Mouse (Mus musculus) brain, embryonic 18.5 days (tissue): ENCODE measurements around the gene Insr.

Experiments used
- DNase-seq: peaks from one replicate; pipeline ENCODE4 v3.0.0-alpha.2; 2012; ENCODE audit warnings: low read depth, low spot score

The Insr gene

GRCm38 (mm10) chr8:3275189-3275588 lies 4.2 kb downstream of the Insr start:
- no peak for DNase-seq

GRCm38 (mm10) chr8:3273799-3274198 lies 5.6 kb downstream of the Insr start:
- DNase-seq, result no peak

GRCm38 (mm10) chr8:3267449-3267761 lies 12.0 kb downstream of the Insr start:
- no peak for DNase-seq

DNA sequence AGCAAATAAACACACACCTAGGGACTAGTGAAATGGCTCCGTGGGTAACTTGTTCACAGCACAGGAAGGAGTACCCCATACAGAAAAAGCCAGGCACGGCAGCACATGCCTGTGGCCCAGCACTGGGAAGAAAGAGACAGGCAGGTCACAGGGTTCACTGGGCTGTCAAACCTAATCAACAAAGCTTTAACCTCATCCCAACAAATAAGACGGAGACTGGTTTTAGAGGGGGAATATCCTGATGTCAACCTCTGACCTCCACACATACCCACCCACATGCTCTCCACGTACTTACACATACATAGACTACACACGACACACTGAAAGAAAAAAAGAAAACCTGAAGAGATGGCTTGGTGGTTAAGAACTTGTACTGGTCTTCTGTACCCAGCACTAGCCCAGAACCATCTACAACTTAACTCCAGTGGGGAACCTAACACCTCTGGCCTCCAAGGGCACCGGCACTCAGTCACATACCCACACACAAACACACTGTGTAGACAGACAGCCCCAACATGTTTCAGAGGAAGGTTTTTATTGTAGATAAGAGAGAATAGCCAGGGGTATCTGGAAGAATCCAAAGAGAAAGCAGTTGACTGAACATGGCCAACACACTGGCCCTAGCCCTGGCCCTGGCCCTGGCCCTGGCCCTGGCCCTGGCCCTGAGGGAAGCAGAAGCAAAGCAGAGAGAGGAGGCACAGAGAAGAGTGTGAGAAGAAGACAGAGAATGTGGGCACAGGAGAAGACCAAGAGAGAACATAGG lies 12.6 kb downstream of the Insr start:
- no peak for DNase-seq

DNA sequence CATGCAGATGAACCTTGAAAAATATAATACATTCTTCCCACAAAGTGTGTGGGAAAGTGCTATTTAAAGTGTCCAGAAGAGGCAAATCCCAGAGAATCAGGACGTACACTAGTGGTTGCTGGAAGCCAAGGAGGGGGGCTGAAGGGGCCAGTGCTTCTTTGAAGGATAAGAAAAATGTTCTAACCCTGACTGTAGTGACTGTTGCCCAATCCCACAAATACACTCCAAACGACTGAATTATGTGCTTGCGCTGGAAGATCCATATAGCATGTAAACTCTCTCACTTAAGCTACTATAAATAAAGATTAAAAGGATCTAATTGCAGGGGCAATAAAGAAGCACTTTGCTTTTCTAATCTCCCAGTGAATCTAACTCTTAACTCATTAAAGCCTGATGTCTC lies 14.2 kb downstream of the Insr start:
- DNase-seq, result no peak

GRCm38 (mm10) chr8:3262779-3263178 lies 16.6 kb downstream of the Insr start:
- no peak for DNase-seq

DNA sequence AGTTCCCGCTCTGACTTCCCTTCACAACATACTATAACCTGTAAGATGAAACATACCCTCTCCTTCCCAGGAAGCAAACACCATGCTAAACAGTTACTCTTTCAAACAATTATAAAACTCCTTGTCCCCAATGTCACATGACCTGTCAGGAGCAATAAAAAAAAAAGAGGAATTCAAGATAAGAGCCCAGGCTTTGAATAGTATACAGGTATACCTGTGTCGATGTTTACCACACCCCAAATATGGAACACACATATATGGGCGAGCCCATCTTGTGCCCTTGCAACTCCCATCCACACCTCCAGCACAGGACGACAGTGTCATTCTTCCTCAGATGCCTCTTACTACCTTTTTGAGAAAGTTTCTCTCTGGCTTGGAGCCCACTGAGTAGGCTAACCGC lies 18.3 kb downstream of the Insr start:
- no peak for DNase-seq

GRCm38 (mm10) chr8:3260127-3260811 lies 19.1 kb downstream of the Insr start:
- no peak for DNase-seq

- DNase-seq, result no peak
These were observed 23.1 kb downstream of the Insr start for GRCm38 (mm10) chr8:3256147-3256940.

GRCm38 (mm10) chr8:3255321-3255720 lies 24.1 kb downstream of the Insr start:
- DNase-seq, result no peak

- no peak for DNase-seq
These were observed 26.2 kb downstream of the Insr start for GRCm38 (mm10) chr8:3253179-3253578.

DNA sequence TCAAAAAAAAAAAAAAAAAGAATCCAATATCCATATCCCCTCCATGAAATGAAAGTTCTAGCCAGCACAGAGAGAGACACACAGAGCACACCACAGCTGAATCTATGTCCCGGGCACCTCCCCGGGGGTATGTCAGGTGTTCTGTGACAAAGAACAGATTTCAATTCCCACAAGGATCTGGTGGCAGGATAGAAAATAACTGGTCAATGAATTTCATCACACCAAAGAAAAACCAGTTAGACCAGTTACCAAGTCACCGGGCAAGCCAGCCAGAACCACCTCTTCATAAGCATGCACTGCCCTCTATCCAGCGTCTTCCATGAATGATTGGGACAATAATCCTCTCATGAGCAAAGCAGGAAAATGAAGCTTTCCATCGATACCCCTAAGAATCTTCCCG lies 26.8 kb downstream of the Insr start:
- DNase-seq, result no peak

DNA sequence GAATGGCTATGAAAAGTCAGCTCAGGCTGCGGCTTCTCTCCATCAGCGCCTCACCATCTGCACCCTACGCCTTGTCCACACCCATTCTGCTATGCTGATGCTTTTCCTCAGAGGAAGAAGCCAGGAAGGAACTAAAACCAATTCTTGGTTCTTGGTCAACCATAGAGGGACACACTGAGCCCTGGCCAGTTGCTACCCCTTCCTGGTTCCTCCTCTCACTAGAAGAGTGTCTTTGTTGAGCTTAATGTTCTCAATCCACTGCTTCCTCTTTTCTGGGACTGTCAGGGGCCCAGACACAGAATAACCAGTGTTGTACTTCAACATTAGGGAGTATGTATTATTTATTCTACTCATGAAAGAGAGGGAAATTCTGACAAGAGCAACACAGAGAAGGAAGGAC lies 28.3 kb downstream of the Insr start:
- no peak for DNase-seq

DNA sequence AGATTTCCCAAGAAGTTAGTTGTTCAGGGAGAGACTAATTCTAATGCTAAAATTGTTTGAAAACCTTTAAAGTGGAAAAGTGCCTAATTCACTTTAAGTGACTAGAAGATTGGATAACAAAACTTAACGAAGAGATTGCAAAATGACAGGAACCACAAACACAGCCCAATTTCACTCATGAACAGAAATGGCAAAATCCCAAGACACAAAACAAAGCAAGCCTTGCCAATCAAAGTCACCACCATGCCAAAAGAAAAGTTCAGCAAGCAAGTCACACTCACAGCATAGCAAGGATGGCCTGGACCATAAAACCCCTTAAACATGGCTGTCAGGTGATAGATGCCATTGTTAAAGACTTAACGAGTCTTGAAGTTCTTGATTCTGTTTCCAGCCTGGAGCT lies 29.5 kb downstream of the Insr start:
- DNase-seq, result no peak

DNA sequence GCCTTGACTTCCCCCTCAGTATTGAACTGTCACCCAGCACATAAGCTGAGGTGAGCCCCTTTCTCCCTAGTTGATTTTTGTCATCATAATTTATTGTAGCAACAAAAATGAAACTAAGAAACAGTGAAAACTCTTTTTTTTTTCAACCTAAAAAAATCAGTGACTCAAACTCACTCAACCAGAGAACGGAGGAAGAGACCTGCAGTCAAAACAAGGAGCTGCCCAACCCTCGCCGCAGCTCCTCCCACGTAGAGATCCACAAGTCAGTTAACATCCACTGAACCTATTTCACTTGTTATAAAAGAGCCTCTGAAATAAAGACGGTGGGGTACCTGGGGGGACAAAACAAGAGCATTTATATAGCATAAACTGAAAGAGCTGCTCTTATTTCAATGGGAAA lies 30.7 kb downstream of the Insr start:
- no peak for DNase-seq

DNA sequence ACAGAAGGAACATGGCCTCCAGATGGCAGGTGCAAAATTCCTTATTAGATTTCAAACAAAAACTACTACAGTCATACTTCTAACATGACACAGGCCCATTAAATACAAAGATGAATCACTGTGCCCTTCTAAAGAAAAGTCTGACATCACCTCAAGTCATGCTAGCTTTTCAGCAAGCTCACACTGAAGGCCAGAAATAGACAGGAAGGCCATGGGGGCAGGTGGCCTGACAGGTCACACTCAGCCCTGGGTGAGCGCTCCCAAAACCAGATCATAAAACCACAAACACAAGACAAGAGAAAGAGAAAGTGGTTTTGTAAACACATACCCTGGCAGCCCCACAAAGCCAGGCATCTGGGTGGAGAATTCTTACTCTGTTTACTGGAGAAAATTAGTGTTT lies 32.3 kb downstream of the Insr start:
- no peak for DNase-seq

- no peak for DNase-seq
These were observed 36.2 kb downstream of the Insr start for GRCm38 (mm10) chr8:3243229-3243628.

- DNase-seq, result no peak
These were observed 38.7 kb downstream of the Insr start for GRCm38 (mm10) chr8:3240725-3241124.

GRCm38 (mm10) chr8:3239641-3240040 lies 39.8 kb downstream of the Insr start:
- no peak for DNase-seq

GRCm38 (mm10) chr8:3238792-3239191 lies 40.6 kb downstream of the Insr start:
- no peak for DNase-seq

DNA sequence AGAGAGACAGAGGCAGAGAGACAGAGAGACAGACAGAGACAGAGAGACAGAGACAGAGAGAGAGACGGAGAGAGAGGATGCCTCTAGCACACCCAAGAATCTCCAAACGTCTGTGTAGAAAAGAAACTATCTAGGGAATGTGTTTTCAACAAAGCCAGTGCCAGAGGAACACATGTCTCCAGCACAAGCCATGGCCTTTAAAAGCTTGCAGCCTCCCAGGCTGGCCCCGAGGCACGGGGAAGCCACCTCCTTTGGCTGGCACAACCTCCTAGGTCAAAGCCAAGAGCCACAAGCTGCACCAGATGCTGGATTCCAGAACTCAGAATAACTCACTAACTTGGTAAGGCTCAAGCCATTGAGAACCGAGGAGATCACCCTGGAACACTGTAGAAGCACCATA lies 42.1 kb downstream of the Insr start:
- DNase-seq, result no peak

DNA sequence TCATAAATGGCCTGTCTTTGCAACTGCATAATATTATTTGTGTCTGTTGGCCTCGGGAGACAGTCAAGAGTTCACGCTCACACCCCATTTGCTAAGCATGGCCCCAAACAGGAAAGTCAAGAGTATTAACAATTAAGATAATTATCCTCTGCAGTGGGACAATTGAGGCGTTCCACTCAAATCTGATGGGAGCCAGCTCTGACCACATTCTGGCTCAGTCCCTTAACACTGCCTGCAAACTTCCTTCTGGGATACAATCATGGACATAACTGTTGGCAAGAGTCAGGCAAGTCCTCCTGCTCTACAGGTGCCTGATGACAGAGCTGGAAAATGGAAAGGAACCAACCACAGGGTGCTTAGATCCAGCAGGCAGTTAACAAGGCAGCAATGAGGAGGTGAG lies 43.1 kb downstream of the Insr start:
- DNase-seq, result no peak

DNA sequence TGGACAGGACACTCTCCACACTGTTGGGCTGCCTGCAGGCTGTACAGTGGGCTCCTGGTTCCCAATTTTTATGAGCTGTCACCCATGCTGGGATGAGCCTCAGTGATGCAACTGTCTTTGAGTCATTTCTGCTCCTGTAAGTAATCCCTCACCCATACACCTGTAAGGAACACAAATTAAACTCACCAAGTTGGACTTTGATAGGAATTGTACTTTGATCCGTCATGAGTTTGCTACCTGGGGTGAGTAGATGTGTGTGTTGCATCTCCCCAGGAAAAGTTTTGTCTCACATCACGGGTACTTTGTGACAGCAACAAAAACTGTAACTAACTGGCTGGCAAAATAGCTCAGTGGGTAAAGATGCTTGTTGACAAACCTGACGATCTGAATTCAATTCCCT lies 44.8 kb downstream of the Insr start:
- no peak for DNase-seq
